Mouse (Mus musculus) kidney, postnatal 10 days (tissue): ENCODE measurements around the gene Ap3d1.

Experiments
- DNase-seq: peaks from one replicate; pipeline ENCODE4 v3.0.0; 2021; ENCODE audit warnings: mixed read lengths

The Ap3d1 gene

GRCm38 (mm10) chr10:80665459-80665858 lies 76.6 kb downstream of the Ap3d1 start:
- DNase-seq = peak; percentile 52

GRCm38 (mm10) chr10:80665016-80665380 lies 77.1 kb downstream of the Ap3d1 start:
- peak; percentile 85 for DNase-seq

GRCm38 (mm10) chr10:80664197-80665015 lies 77.7 kb downstream of the Ap3d1 start:
- peak; percentile 89 for DNase-seq

GRCm38 (mm10) chr10:80663485-80664196 lies 78.4 kb downstream of the Ap3d1 start:
- DNase-seq = no peak

- DNase-seq = peak; percentile 80
Observed at GRCm38 (mm10) chr10:80661149-80661548, 80.9 kb downstream of the Ap3d1 start.

- peak; percentile 92 for DNase-seq
Observed at GRCm38 (mm10) chr10:80659213-80659612, 82.9 kb downstream of the Ap3d1 start.

GRCm38 (mm10) chr10:80658841-80659202 lies 83.2 kb downstream of the Ap3d1 start:
- DNase-seq = no peak

GRCm38 (mm10) chr10:80658194-80658840 lies 83.7 kb downstream of the Ap3d1 start:
- no peak for DNase-seq
